Mouse (Mus musculus) lung, postnatal 0 days (tissue): ENCODE measurements around the gene Ddx6. TPM values are rescaled to one million over a fixed set of nuclear protein-coding genes. Genes with fewer than 3 reads are reported as not detected.
A peak's percentile ranks its signal among the peaks of the same experiment; 100 is the strongest.
"Not testable (repeated sequence)": the region's sequence is repeated elsewhere in the genome, so short reads cannot be mapped to it uniquely, and the experiment has no call there.

ENCODE experiments used
- ATAC-seq: fragments of 200-750 bp; cut with Nextera tagmentation; 2 replicates; pipeline ENCODE4 v1.8.0; 2017; ENCODE audit warnings: moderate library complexity
- DNase-seq: peaks from one replicate; pipeline ENCODE4 v3.0.0-alpha.2; 2016; ENCODE audit warnings: low spot score
- H3K27ac ChIP-seq: fragments of 300-500 bp; sonication (generic); 2 replicates; pipeline ENCODE4 v1.5.1; 2014; ENCODE audit warnings: antibody characterized with exemption, mild to moderate bottlenecking, low read length, mixed read lengths
- H3K27me3 ChIP-seq: fragments of 300-500 bp; sonication (generic); replicated peaks from 2 replicates; pipeline ENCODE4 v1.6.1; 2014; ENCODE audit warnings: low read length, mixed read lengths; ENCODE audit not compliant: insufficient read depth
- H3K36me3 ChIP-seq: fragments of 300-500 bp; sonication (generic); 2 replicates; pipeline ENCODE4 v1.6.1; 2014; ENCODE audit warnings: low read length, mixed read lengths; ENCODE audit not compliant: insufficient read depth
- H3K4me1 ChIP-seq: fragments of 300-500 bp; sonication (generic); 2 replicates; pipeline ENCODE4 v1.6.1; 2014; ENCODE audit warnings: antibody characterized with exemption, low read depth, low read length, mixed read lengths; ENCODE audit not compliant: insufficient read depth
- H3K4me2 ChIP-seq: fragments of 300-500 bp; sonication (generic); replicated peaks from 2 replicates; pipeline ENCODE4 v1.6.1; 2014; ENCODE audit warnings: low read depth, mild to moderate bottlenecking, low read length, moderate library complexity, mixed read lengths
- H3K4me3 ChIP-seq: fragments of 300-500 bp; sonication (generic); 2 replicates; pipeline ENCODE4 v1.5.1; 2014; ENCODE audit warnings: low read depth, low read length
- H3K9ac ChIP-seq: fragments of 300-500 bp; sonication (generic); replicated peaks from 2 replicates; pipeline ENCODE4 v1.6.1; 2014; ENCODE audit warnings: low read depth, mild to moderate bottlenecking
- H3K9me3 ChIP-seq: fragments of 300-500 bp; sonication (generic); 2 replicates; pipeline ENCODE4 v1.6.1; 2016; ENCODE audit warnings: low read length, mixed read lengths
- CTCF ChIP-seq: IDR thresholded peaks from 2 replicates; pipeline ENCODE4 v1.5.1; 2016; ENCODE audit warnings: antibody characterized with exemption, mild to moderate bottlenecking
- EP300 ChIP-seq: IDR thresholded peaks from 2 replicates; pipeline ENCODE4 v1.6.1; 2016; ENCODE audit warnings: antibody characterized with exemption, mild to moderate bottlenecking, control low read depth
- WGBS: fragments of 180-500 bp; shearing (Covaris S2); extraction: QIAGEN DNeasy Blood & Tissue Kit; methylation state at CpG from one replicate; pipeline ENCODE4 v1.1.7; 2014; 5-methylcytosine and 5-hydroxymethylcytosine counted together
- polyA plus RNA-seq: library from polyadenylated mRNA; unstranded; fragments of >200 nt; fragmentation: Nextera tagmentation; extraction: Ambion mirVana; gene quantifications from 2 replicates; pipeline ENCODE4 v1.2.1, GENCODE M21; 2015

Ddx6 gene
- polyA plus RNA-seq, 1 experiment from 2014 or later = 13.9 TPM

DNA sequence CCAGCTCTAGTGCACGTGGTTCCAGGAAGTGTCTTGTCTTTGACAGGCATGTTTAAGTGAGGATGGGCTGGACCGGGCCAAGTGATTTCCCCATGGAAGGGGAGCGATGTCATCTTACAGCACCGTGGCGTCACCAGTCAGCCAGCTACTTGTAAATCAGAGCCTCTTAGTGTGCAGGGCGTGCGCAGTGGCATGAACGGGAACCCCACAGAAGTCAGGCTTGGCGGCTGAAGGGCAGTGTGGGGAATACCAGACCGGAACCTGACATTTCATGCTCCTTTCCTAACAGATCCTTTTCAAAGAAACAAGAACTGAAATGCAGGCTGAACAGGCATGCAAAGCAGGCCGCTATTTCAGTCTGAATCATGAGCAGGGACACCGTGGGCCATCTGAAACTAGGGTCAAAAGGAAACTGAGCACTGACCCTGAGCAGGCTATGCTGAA, 33.7 kb upstream of the Ddx6 start:
- ATAC-seq (no peak), DNase-seq (no peak)
- no peak overlapping the region for H3K4me2 ChIP-seq
- no peak for TF ChIP-seq EP300
- TF ChIP-seq CTCF = no peak
- H3K36me3 ChIP-seq = no peaks in the 10 kb centered on the region
- H3K27me3 ChIP-seq = no peaks in the 10 kb centered on the region
- no peaks in the 10 kb centered on the region for H3K4me1 ChIP-seq
- no peak overlapping the region for H3K4me3 ChIP-seq
- WGBS = 79% methylated on average over 12 of the region's 12 CpGs
- H3K9me3 ChIP-seq = no peaks in the 10 kb centered on the region
- H3K9ac ChIP-seq = no peak overlapping the region
- no peak overlapping the region for H3K27ac ChIP-seq

DNA sequence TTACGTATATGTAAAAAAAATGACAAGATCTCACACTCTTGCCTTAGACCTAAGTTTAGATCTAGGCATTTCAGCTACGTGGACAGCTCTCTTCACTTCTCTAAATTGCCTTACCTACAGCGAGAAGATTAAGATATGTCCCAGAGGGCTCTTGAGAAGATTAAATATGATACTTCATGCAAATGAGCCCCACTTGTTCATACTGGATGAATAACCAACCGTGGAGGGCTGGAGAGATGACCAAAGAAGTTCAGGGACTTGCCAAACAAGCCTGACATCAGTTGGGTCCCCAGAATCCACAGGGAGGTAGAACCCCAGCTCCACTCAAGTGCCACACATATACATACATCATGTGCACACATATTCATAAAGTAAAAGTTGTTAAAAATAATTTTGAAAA, 31.4 kb upstream of the Ddx6 start:
- no peak for TF ChIP-seq CTCF
- no peak for TF ChIP-seq EP300
- Histone ChIP-seq H3K27ac (no peak overlapping the region), H3K4me1 (no peaks in the 10 kb centered on the region), H3K27me3 (no peaks in the 10 kb centered on the region), H3K9me3 (no peaks in the 10 kb centered on the region), H3K4me2 (no peak overlapping the region), H3K36me3 (no peaks in the 10 kb centered on the region), H3K9ac (no peak overlapping the region), H3K4me3 (no peak overlapping the region)
- no peak for DNase-seq
- no peak for ATAC-seq
- WGBS = 61% methylated on average over 4 of the region's 4 CpGs

DNA sequence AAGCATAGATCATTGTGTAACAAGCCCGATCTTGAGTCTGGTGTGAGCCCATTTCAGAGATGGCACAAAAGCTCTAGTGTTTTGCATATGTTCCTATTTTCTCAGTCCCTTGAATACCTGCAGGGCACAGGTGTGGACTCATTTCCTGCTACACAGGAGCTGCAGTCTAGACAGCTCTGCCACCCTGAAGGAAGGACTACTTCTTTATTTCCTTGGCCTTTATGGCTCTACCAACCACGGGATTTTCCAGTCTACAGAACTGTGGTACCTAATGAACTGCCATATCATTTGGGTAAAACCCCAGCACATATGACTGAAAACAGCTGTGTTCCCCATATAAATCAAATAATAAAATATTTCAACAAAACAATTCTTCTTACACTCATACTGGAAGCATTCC, 29.6 kb upstream of the Ddx6 start:
- DNase-seq = no peak
- Histone ChIP-seq H3K4me2 (no peak overlapping the region), H3K36me3 (no peaks in the 10 kb centered on the region), H3K9me3 (no peaks in the 10 kb centered on the region), H3K9ac (no peak overlapping the region), H3K4me3 (no peak overlapping the region), H3K27ac (no peak overlapping the region), H3K27me3 (no peaks in the 10 kb centered on the region), H3K4me1 (no peaks in the 10 kb centered on the region)
- WGBS = 76% methylated on average over 2 of the region's 2 CpGs
- no peak for TF ChIP-seq CTCF
- ATAC-seq = no peak

DNA sequence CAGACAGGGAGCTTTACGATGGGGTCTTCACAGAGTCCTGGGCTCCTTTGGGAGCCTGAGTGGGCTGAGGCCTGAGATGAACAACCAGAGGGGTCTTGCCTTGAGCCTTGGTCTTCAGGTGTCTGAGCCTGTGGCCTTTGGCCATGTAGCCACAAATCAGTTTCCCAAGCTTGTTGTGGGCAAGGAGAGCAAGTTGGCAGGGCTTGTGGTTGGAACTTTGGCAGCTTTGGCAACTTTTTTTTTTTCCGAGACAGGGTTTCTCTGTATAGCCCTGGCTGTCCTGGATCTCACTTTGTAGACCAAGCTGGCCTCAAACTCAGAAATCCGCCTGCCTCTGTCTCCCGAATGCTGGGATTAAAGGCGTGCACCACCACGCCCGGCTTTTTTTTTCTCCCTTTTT, 28.6 kb upstream of the Ddx6 start:
- H3K36me3 ChIP-seq, H3K4me2 ChIP-seq, ATAC-seq, H3K27ac ChIP-seq, DNase-seq, H3K9me3 ChIP-seq, H3K4me3 ChIP-seq, H3K9ac ChIP-seq, H3K27me3 ChIP-seq, H3K4me1 ChIP-seq: not testable (repeated sequence)
- 93% methylated on average over 7 of the region's 7 CpGs for WGBS

DNA sequence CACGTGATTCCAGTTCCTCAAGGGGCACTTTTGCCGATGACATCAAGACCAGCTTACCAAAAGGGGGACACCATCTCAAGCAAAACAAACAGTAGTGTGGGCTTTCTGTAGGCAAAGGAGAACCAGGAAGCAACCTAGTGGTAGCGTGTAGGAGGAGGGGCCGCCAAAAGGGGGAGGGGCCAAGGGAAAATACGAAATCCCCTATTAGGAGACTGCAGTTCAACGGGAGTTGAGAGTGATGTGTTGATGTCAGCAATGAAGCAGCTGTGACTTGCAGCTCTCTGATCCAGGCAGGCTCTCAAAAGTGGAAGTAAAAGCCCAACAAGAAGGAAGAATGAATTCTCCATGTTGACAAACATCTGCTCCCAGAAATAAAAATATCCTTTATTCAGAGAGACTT, 25.3 kb upstream of the Ddx6 start:
- H3K27me3 ChIP-seq = no peaks in the 10 kb centered on the region
- peak; percentile 83 for ATAC-seq
- no peaks in the 10 kb centered on the region for H3K4me1 ChIP-seq
- TF ChIP-seq CTCF = 0 out of 2 replicates have a peak, but pooled peaks have one; percentile 4
- no peak for TF ChIP-seq EP300
- H3K9me3 ChIP-seq = no peaks in the 10 kb centered on the region
- no peak overlapping the region for H3K4me3 ChIP-seq
- H3K27ac ChIP-seq = 0 out of 2 replicates have a peak overlapping the region, but pooled peaks have one; percentile 32
- no peaks in the 10 kb centered on the region for H3K36me3 ChIP-seq
- WGBS = 19% methylated on average over 6 of the region's 6 CpGs
- DNase-seq = peak; percentile 94
- no peak overlapping the region for H3K9ac ChIP-seq
- peak overlapping the region; percentile 33 for H3K4me2 ChIP-seq

DNA sequence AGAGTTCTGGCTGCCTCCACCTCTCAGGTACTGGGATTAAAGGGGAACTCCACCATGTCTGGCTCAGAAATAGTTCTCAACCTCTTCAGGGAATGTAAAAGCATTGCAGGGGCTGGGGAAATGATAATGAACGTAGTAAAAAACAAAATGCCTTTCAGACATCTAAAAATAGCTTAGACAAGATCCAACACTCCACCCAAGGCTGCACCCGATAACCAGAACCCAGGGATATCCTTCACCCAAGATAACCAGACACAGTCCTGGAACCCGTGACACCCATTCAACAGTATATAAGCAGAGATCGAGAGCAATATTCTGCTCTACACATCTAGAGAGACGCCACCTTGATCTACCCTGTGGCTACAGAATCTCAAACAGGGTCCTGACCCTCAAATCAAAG, 24.6 kb upstream of the Ddx6 start:
- H3K36me3 ChIP-seq = no peaks in the 10 kb centered on the region
- H3K9me3 ChIP-seq = no peaks in the 10 kb centered on the region
- no peak overlapping the region for H3K4me3 ChIP-seq
- 83% methylated on average over 5 of the region's 5 CpGs for WGBS
- H3K4me2 ChIP-seq = no peak overlapping the region
- ATAC-seq = no peak
- no peak overlapping the region for H3K9ac ChIP-seq
- no peaks in the 10 kb centered on the region for H3K4me1 ChIP-seq
- TF ChIP-seq CTCF (no peak), EP300 (no peak)
- no peak for DNase-seq
- no peak overlapping the region for H3K27ac ChIP-seq
- H3K27me3 ChIP-seq = no peaks in the 10 kb centered on the region

DNA sequence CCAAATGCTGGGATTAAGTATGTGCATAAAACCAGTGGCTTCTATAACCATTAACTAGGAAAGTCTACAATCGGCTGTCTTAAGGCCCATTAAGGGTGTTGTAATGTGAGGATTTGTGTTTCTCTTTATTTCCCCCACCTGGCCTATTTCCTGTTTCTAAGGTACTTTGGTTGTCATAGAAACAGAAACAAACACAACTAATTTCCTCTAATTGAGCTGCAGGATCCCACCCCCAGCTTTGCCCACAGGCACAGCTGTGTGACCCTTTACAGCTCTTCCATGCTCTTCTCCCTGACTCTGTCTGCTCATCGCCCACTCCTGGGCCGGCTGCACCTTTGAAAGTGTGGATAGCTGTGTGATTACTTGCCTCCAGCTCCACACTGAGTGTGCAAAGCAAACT, 23.3 kb upstream of the Ddx6 start:
- peak; percentile 80 for DNase-seq
- TF ChIP-seq EP300 = no peak
- TF ChIP-seq CTCF = no peak
- no peak overlapping the region for H3K4me3 ChIP-seq
- no peaks in the 10 kb centered on the region for H3K4me1 ChIP-seq
- no peaks in the 10 kb centered on the region for H3K36me3 ChIP-seq
- no peaks in the 10 kb centered on the region for H3K27me3 ChIP-seq
- no peaks in the 10 kb centered on the region for H3K9me3 ChIP-seq
- WGBS = 35% methylated on average over 3 of the region's 3 CpGs
- no peak overlapping the region for H3K9ac ChIP-seq
- no peak overlapping the region for H3K4me2 ChIP-seq
- ATAC-seq = peak; percentile 42
- H3K27ac ChIP-seq = no peak overlapping the region
